Mouse (Mus musculus) midbrain, embryonic 16.5 days (tissue): Measurements from ENCODE around the gene Pgm5. TPM values are rescaled to one million over a fixed set of nuclear protein-coding genes. Genes with fewer than 3 reads are reported as not detected.

Experiments used
- ATAC-seq: fragments of 200-750 bp; cut with Nextera tagmentation; 2 replicates; pipeline ENCODE4 v1.8.0; 2017; ENCODE audit warnings: moderate TSS enrichment
- H3K27ac ChIP-seq: fragments of 300-500 bp; sonication (generic); 2 replicates; pipeline ENCODE4 v1.5.1; 2014; ENCODE audit warnings: mild to moderate bottlenecking, low read length, mixed read lengths
- H3K27me3 ChIP-seq: fragments of 300-500 bp; sonication (generic); 2 replicates; pipeline ENCODE4 v1.6.1; 2014; ENCODE audit warnings: low read depth, low read length, mixed read lengths; ENCODE audit not compliant: control insufficient read depth, insufficient read depth
- H3K36me3 ChIP-seq: fragments of 300-500 bp; sonication (generic); 2 replicates; pipeline ENCODE4 v1.6.1; 2014; ENCODE audit warnings: mild to moderate bottlenecking, low read length, moderate library complexity, mixed read lengths; ENCODE audit not compliant: control insufficient read depth, insufficient read depth
- H3K4me1 ChIP-seq: fragments of 300-500 bp; sonication (generic); 2 replicates; pipeline ENCODE4 v1.6.1; 2014; ENCODE audit warnings: mild to moderate bottlenecking, low read length, mixed read lengths; ENCODE audit not compliant: control insufficient read depth, insufficient read depth
- H3K4me2 ChIP-seq: fragments of 300-500 bp; sonication (generic); 2 replicates; pipeline ENCODE4 v1.6.1; 2014; ENCODE audit warnings: mild to moderate bottlenecking, low read length, mixed read lengths
- H3K4me3 ChIP-seq: fragments of 300-500 bp; sonication (generic); 2 replicates; pipeline ENCODE4 v1.5.1; 2014; ENCODE audit warnings: low read depth, mild to moderate bottlenecking, low read length, moderate library complexity, mixed read lengths
- H3K9ac ChIP-seq: fragments of 300-500 bp; sonication (generic); 2 replicates; pipeline ENCODE4 v1.6.1; 2014; ENCODE audit warnings: low read depth, low read length, mixed read lengths
- H3K9me3 ChIP-seq: fragments of 300-500 bp; sonication (generic); replicated peaks from 2 replicates; pipeline ENCODE4 v1.6.1; 2014; ENCODE audit warnings: mild to moderate bottlenecking, low read length, mixed read lengths; ENCODE audit not compliant: control insufficient read depth, poor library complexity, severe bottlenecking
- WGBS: fragments of 180-500 bp; shearing (Covaris S2); extraction: QIAGEN DNeasy Blood & Tissue Kit; methylation state at CpG from one replicate; pipeline ENCODE4 v1.1.7; 2014; 5-methylcytosine and 5-hydroxymethylcytosine counted together
- polyA plus RNA-seq: library from polyadenylated mRNA; unstranded; fragments of >200 nt; fragmentation: Nextera tagmentation; extraction: Ambion mirVana; gene quantifications from 2 replicates; pipeline ENCODE4 v1.2.1, GENCODE M21; 2015

The Pgm5 gene
- polyA plus RNA-seq = 0.63 and 0.83 TPM in 2 replicates

GRCm38 (mm10) chr19:24861612-24862451 is at the start of gene Pgm5:
Gene Pgm5, minus strand, starts transcription at chr19:24861855.
- peaks cover 6% of the 10 kb centered on the region for H3K4me1 ChIP-seq
- under 1% methylated on average over 33 of the region's 39 CpGs for WGBS
- H3K4me2 ChIP-seq = peak within 1 kb of the TSS; percentile 69
- H3K9ac ChIP-seq = peak within 1 kb of the TSS; percentile 53; the same call in 1 of the 2 replicates
- no peak within 1 kb of the TSS for H3K27ac ChIP-seq
- H3K27me3 ChIP-seq = peaks cover 19% of the 10 kb centered on the region
- no peaks in the 10 kb centered on the region for H3K36me3 ChIP-seq
- 0 out of 2 replicates have a peak, but pooled peaks have one; percentile 39 for ATAC-seq
- H3K9me3 ChIP-seq = no peaks in the 10 kb centered on the region
- H3K4me3 ChIP-seq = peak within 1 kb of the TSS; percentile 37

GRCm38 (mm10) chr19:24908385-24909155 is 46.9 kb upstream of the Pgm5 start:
- no peak overlapping the region for H3K4me3 ChIP-seq
- peaks cover 7% of the 10 kb centered on the region for H3K27me3 ChIP-seq
- 87% methylated on average over 3 of the region's 3 CpGs for WGBS
- H3K4me1 ChIP-seq = no peaks in the 10 kb centered on the region
- H3K36me3 ChIP-seq = no peaks in the 10 kb centered on the region
- H3K9me3 ChIP-seq = no peaks in the 10 kb centered on the region
- H3K9ac ChIP-seq = no peak overlapping the region
- H3K4me2 ChIP-seq = no peak overlapping the region
- ATAC-seq = no peak
- no peak overlapping the region for H3K27ac ChIP-seq

- Histone ChIP-seq H3K4me1 (no peaks in the 10 kb centered on the region), H3K27ac (no peak overlapping the region), H3K27me3 (peaks cover 15% of the 10 kb centered on the region), H3K4me2 (no peak overlapping the region), H3K4me3 (no peak overlapping the region), H3K36me3 (no peaks in the 10 kb centered on the region), H3K9ac (no peak overlapping the region), H3K9me3 (no peaks in the 10 kb centered on the region)
- 96% methylated on average over 5 of the region's 6 CpGs for WGBS
- no peak for ATAC-seq
Observed at GRCm38 (mm10) chr19:24907655-24908054, 46.0 kb upstream of the Pgm5 start.

GRCm38 (mm10) chr19:24902821-24903220 is 41.2 kb upstream of the Pgm5 start:
- WGBS = 54% methylated on average over 2 of the region's 2 CpGs
- ATAC-seq = no peak
- no peak overlapping the region for H3K4me2 ChIP-seq

GRCm38 (mm10) chr19:24902256-24902655 is 40.6 kb upstream of the Pgm5 start:
- 6% methylated on average over 2 of the region's 2 CpGs for WGBS
- Histone ChIP-seq H3K4me3 (no peak overlapping the region), H3K36me3 (no peaks in the 10 kb centered on the region), H3K9me3 (no peaks in the 10 kb centered on the region), H3K27ac (no peak overlapping the region), H3K4me2 (no peak overlapping the region), H3K27me3 (peaks cover 50% of the 10 kb centered on the region), H3K4me1 (peaks cover 19% of the 10 kb centered on the region), H3K9ac (no peak overlapping the region)
- ATAC-seq = no peak

More at GRCm38 (mm10) chr19:24902821-24903220, 41.2 kb upstream of the Pgm5 start:
- no peaks in the 10 kb centered on the region for H3K36me3 ChIP-seq
- H3K9me3 ChIP-seq = no peaks in the 10 kb centered on the region
- peaks cover 15% of the 10 kb centered on the region for H3K4me1 ChIP-seq
- H3K4me3 ChIP-seq = no peak overlapping the region
- no peak overlapping the region for H3K9ac ChIP-seq
- peaks cover 46% of the 10 kb centered on the region for H3K27me3 ChIP-seq
- H3K27ac ChIP-seq = no peak overlapping the region

- no peak overlapping the region for H3K27ac ChIP-seq
- no peak overlapping the region for H3K4me3 ChIP-seq
- H3K4me1 ChIP-seq = peaks cover 21% of the 10 kb centered on the region
- H3K9me3 ChIP-seq = no peaks in the 10 kb centered on the region
- 3% methylated on average over 3 of the region's 3 CpGs for WGBS
- H3K27me3 ChIP-seq = peaks cover 54% of the 10 kb centered on the region
- no peak overlapping the region for H3K4me2 ChIP-seq
- ATAC-seq = no peak
- no peaks in the 10 kb centered on the region for H3K36me3 ChIP-seq
- no peak overlapping the region for H3K9ac ChIP-seq
Observed at GRCm38 (mm10) chr19:24901666-24902065, 40.0 kb upstream of the Pgm5 start.

GRCm38 (mm10) chr19:24900581-24901220 is 39.0 kb upstream of the Pgm5 start, which contains the start of gene Foxd4:
Gene Foxd4, minus strand, starts transcription at chr19:24901197.
- Histone ChIP-seq H3K27ac (no peak within 1 kb of the TSS), H3K9ac (no peak within 1 kb of the TSS), H3K4me2 (peak within 1 kb of the TSS; percentile 62), H3K36me3 (no peaks in the 10 kb centered on the region), H3K9me3 (no peaks in the 10 kb centered on the region), H3K4me3 (peak within 1 kb of the TSS; percentile 40), H3K27me3 (peaks cover 60% of the 10 kb centered on the region), H3K4me1 (peaks cover 21% of the 10 kb centered on the region)
- ATAC-seq = no peak
- under 1% methylated on average over 25 of the region's 27 CpGs for WGBS

GRCm38 (mm10) chr19:24899578-24900544 is 38.2 kb upstream of the Pgm5 start:
- H3K36me3 ChIP-seq = no peaks in the 10 kb centered on the region
- under 1% methylated on average over 84 of the region's 84 CpGs for WGBS
- ATAC-seq = peak; percentile 61
- H3K9ac ChIP-seq = no peak overlapping the region
- H3K27me3 ChIP-seq = peaks cover 63% of the 10 kb centered on the region
- H3K4me2 ChIP-seq = peak overlapping the region; percentile 62
- peak overlapping the region; percentile 40 for H3K4me3 ChIP-seq
- no peak overlapping the region for H3K27ac ChIP-seq
- peaks cover 21% of the 10 kb centered on the region for H3K4me1 ChIP-seq
- no peaks in the 10 kb centered on the region for H3K9me3 ChIP-seq
